Mouse (Mus musculus): ENCODE measurements around the gene Cd276. TPM values are rescaled to one million over a fixed set of nuclear protein-coding genes. Genes with fewer than 3 reads are reported as not detected.

Cd276 gene
- polyA plus RNA-seq, 1 experiment from 2014 or later, result 38.8 TPM

DNA sequence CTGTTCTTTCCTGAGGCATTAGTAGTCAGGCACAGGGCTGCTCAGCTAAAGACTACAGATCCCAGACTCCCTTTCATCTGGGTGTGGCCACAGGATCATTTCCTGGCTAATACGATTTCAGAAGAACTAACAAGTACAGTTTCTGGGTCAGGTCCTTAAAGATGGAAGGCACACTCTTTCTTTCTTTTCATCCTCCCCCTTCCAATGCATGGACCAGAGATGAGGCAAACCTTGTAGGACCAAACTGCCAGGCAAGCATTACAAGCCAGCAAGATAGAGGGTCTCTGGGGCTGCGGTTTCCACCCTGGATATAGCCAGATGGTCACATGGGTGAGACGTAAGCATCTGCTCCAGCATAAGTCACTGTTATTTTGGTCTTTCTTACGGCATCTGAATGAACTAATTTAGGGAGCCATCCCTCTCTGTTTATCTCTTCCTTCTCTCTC is 10.3 kb downstream of the Cd276 start:
- no peaks in the 10 kb centered on the region for H3K36me3 ChIP-seq
- 43% methylated on average over 4 of the region's 4 CpGs for WGBS
- no peak for DNase-seq (ENCODE audit: low spot score)
- H3K27ac ChIP-seq, result 0 out of 2 replicates have a peak overlapping the region, but pooled peaks have one; percentile 30
- no peaks in the 10 kb centered on the region for H3K9me3 ChIP-seq
- H3K27me3 ChIP-seq (ENCODE audit: insufficient read depth, poor library complexity, severe bottlenecking), result no peaks in the 10 kb centered on the region
- H3K4me3 ChIP-seq, result no peak overlapping the region
- H3K4me1 ChIP-seq, result peaks cover 48% of the 10 kb centered on the region

DNA sequence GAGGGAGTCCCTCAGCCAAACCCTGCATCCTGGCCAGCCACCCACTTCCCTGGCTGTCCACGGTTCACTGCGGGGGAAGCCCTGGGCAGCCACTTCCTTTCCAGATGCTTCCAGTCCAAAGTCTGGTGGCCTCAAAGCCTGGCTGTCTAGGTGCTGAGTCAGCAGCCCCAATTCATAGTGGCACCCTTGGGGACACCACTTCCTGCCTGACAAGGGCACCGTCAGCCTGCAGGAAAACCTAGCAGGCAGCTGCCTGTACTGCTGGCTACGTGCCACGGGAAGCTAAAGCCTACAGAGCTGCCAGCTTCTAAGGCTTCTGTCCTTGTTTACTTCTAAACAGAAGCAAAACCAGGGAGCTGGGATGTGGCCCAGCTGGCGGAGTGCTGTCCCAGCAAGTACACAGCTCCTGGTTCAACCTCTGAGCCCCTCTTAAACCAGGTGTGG is 13.3 kb downstream of the Cd276 start:
- WGBS, result 53% methylated on average over 6 of the region's 6 CpGs
- Histone ChIP-seq H3K4me1 (peaks cover 32% of the 10 kb centered on the region), H3K27me3 (ENCODE audit: insufficient read depth, poor library complexity, severe bottlenecking) (no peaks in the 10 kb centered on the region), H3K9me3 (no peaks in the 10 kb centered on the region), H3K4me3 (no peak overlapping the region), H3K36me3 (peaks cover 19% of the 10 kb centered on the region), H3K27ac (peak overlapping the region; percentile 70)
- no peak for DNase-seq (ENCODE audit: low spot score)

DNA sequence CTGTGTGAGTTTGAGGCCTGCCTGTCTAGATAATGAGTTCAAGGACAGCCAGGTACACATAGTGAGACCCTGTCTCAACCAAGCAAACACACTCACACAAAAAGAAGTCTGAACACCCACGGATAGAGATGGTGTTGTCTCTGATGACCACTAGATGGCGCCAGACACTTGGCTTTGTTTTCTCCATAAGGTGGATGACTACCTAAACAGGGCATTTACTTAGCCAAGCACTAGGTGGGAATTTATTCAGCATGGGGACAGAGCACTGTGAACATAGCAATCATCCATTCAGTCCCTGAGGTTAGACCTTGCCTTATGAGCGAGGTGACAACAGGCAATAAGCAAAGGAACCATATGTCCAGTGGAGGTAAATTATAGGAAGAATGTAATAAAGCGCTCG is 15.4 kb downstream of the Cd276 start:
- H3K36me3 ChIP-seq, result peaks cover 33% of the 10 kb centered on the region
- DNase-seq (ENCODE audit: low spot score), result no peak
- H3K27ac ChIP-seq, result no peak overlapping the region
- H3K4me1 ChIP-seq, result peaks cover 32% of the 10 kb centered on the region
- no peak overlapping the region for H3K4me3 ChIP-seq
- no peaks in the 10 kb centered on the region for H3K27me3 ChIP-seq (ENCODE audit: insufficient read depth, poor library complexity, severe bottlenecking)
- WGBS, result 47% methylated on average over 5 of the region's 5 CpGs
- H3K9me3 ChIP-seq, result no peaks in the 10 kb centered on the region

DNA sequence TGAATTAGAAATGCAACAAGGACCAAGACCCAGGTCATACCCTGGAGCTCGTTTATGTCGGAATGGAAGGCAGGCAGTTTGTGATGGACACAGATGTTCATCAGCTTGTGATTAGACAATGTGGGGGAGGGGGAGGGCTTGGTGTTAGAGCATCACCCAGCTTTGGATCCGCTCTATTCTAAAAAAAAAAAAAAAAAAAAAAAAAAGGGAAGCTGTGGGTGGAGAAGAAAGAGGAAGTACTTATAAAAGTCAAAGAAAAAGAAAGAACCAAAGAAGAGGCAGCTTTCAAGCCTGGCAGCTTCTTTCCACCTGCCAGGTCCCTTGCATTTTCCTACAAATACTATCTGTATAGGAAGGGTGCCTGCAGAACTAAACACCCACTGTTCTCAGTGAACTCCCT is 17.5 kb downstream of the Cd276 start:
- no peak for DNase-seq (ENCODE audit: low spot score)
- Histone ChIP-seq H3K9me3 (no peaks in the 10 kb centered on the region), H3K4me3 (no peak overlapping the region), H3K27me3 (ENCODE audit: insufficient read depth, poor library complexity, severe bottlenecking) (no peaks in the 10 kb centered on the region), H3K36me3 (peaks cover 48% of the 10 kb centered on the region), H3K27ac (no peak overlapping the region), H3K4me1 (peaks cover 31% of the 10 kb centered on the region)
- 77% methylated on average over 3 of the region's 3 CpGs for WGBS

DNA sequence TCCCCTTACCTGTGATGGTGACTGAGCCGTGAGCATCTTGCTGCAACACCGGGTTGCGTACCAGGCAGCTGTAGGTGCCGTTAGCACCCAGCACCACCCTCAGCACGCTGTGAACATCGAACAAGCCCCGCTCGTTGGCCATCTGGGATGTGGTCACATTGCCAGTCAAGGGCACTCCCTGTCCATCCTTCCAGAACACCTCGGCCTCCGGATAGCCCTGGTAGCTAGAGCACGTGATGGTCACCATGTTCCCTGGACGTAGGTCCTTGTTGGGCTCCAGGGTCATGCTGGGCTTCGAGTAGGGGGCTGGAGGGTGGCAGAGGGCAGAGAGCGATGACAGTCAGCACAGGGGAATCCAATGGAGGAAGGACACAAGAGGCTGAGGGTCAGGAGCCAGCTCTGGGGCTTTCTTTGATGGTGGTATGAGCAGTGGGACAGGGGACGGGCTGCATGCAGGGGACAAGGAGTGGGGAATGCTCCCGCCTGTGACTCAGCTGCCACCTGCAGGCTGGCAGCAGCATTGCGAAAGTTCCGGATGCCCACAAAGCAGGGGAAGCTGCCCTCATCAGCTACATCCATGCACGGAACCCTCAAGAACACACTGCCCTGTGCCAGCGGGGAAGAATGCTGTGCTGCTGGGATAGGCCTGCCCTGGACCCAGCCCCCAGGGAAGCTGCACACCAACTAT is 19.6 kb downstream of the Cd276 start:
- Histone ChIP-seq H3K36me3 (peaks cover 55% of the 10 kb centered on the region), H3K4me1 (peaks cover 18% of the 10 kb centered on the region; the same call in 1 of the 2 replicates), H3K9me3 (no peaks in the 10 kb centered on the region), H3K27ac (no peak overlapping the region), H3K27me3 (ENCODE audit: insufficient read depth, poor library complexity, severe bottlenecking) (no peaks in the 10 kb centered on the region), H3K4me3 (no peak overlapping the region)
- WGBS, result 71% methylated on average over 20 of the region's 20 CpGs
- no peak for DNase-seq (ENCODE audit: low spot score)

DNA sequence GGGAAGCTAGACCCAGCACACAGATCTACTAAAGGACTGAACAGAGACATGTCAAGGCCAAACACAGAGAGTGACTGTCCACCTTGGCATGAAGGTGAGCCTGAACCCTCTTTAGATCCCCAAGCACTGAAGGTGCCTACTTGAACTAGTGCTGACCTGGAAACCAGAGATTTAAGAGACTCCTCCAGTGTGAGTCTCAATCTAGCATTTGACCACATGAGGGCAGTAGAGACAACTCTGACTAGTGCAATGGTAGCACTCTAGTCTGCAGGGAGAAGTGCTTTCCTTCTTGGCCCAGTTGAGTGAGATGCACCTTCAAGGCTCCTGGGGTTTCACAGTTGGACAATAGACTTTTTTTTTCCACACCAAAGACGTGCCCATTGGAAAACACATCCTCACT is 20.5 kb downstream of the Cd276 start:
- DNase-seq (ENCODE audit: low spot score), result no peak
- Histone ChIP-seq H3K4me3 (no peak overlapping the region), H3K9me3 (no peaks in the 10 kb centered on the region), H3K36me3 (peaks cover 64% of the 10 kb centered on the region), H3K27ac (no peak overlapping the region), H3K4me1 (peaks cover 18% of the 10 kb centered on the region; the same call in 1 of the 2 replicates), H3K27me3 (ENCODE audit: insufficient read depth, poor library complexity, severe bottlenecking) (no peaks in the 10 kb centered on the region)
- 29% methylated on average over 1 of the region's 1 CpGs for WGBS

DNA sequence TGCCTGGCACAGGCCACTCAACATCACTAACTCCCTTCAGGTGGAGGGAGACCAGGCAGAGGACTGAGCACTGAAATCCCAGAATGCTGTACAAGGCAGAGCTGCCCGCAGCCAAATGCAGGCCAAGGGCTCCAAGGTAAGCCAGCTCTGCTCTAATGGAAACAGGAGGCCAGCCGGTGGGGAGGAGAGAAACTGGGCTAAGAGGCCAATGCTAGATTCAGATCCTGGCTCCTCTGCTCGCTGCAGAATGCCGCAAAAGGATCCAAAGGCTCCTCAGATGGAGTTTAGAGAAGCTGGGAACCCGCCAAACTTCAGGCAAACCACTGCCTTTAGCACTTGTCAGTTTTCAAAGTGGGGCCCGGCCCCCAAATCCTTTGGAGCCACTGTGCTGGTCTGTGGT is 21.9 kb downstream of the Cd276 start:
- no peak overlapping the region for H3K27ac ChIP-seq
- H3K27me3 ChIP-seq (ENCODE audit: insufficient read depth, poor library complexity, severe bottlenecking), result no peaks in the 10 kb centered on the region
- 87% methylated on average over 6 of the region's 6 CpGs for WGBS
- H3K4me3 ChIP-seq, result no peak overlapping the region
- peaks cover 18% of the 10 kb centered on the region; the same call in 1 of the 2 replicates for H3K4me1 ChIP-seq
- no peak for DNase-seq (ENCODE audit: low spot score)
- peaks cover 63% of the 10 kb centered on the region for H3K36me3 ChIP-seq
- H3K9me3 ChIP-seq, result no peaks in the 10 kb centered on the region

DNA sequence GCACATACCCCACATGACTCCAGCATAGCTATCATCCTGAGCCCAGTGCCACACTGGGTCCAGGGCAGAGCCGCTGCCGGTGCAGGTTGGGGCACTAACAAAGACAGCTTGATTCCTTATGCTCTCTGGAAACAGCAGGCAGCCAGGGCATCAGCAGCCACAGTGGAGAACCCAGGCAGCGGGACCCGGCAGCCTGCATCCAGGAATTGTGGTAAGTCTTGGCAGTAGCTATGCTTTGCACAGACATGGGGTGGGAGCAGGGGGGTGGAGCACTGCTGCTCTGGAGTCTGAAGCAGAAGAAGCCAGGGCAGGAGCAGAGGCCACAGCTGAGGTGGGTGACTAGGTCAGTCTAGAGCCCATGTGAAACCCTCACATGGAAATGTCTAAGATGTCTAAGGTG is 23.0 kb downstream of the Cd276 start:
- no peak for DNase-seq (ENCODE audit: low spot score)
- H3K4me3 ChIP-seq, result no peak overlapping the region
- WGBS, result 83% methylated on average over 4 of the region's 4 CpGs
- peaks cover 63% of the 10 kb centered on the region for H3K36me3 ChIP-seq
- peaks cover 18% of the 10 kb centered on the region; the same call in 1 of the 2 replicates for H3K4me1 ChIP-seq
- H3K27ac ChIP-seq, result no peak overlapping the region
- no peaks in the 10 kb centered on the region for H3K9me3 ChIP-seq
- H3K27me3 ChIP-seq (ENCODE audit: insufficient read depth, poor library complexity, severe bottlenecking), result no peaks in the 10 kb centered on the region

DNA sequence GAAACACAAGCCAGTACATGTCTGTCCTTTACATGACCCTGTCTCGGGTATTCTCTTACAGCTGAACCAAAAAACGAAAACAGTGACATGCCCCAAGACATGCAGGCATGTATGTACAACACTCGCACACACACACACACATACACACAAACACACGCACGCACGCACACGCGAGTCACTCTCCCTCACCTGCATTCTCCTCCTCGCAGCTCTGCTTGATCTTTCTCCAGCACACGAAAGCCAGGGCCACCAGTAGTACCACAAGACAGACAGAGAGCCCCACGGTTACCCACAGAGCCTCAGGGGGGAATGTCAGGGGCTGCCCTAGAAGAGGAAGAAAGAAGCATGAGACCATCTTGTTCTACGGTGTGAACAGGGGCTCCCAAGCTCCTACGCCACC is 24.8 kb downstream of the Cd276 start:
- H3K36me3 ChIP-seq, result peaks cover 60% of the 10 kb centered on the region

DNA sequence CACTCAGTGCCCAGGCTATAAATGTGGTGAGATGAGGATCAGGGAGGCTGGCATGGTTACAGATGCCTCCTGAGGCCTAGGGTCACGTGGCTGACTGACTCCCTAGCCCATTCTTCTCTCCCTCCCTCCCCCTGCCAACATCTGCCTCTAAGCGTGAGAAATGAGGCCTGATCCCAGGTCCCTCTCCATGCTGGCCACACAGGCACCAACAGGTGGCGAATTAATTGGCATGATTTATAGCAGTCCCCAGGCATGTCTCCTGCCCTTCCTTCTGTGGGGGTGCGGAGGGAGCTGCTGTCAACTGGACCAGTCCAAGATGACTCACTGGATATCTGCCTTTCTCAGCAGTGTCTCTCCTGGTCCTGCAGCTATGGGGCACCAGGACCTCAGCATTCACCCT is 27.4 kb downstream of the Cd276 start:
- no peak overlapping the region for H3K4me3 ChIP-seq
- no peak for DNase-seq (ENCODE audit: low spot score)
- no peak overlapping the region for H3K27ac ChIP-seq
- H3K4me1 ChIP-seq, result 0 out of 2 replicates have a peak, but pooled peaks cover 8% of the 10 kb centered on the region
- no peaks in the 10 kb centered on the region for H3K9me3 ChIP-seq
- peaks cover 53% of the 10 kb centered on the region for H3K36me3 ChIP-seq
- H3K27me3 ChIP-seq (ENCODE audit: insufficient read depth, poor library complexity, severe bottlenecking), result no peaks in the 10 kb centered on the region
- WGBS, result 73% methylated on average over 4 of the region's 4 CpGs

More for the DNA sequence above, 24.8 kb downstream of the Cd276 start:
- Histone ChIP-seq H3K27me3 (ENCODE audit: insufficient read depth, poor library complexity, severe bottlenecking) (no peaks in the 10 kb centered on the region), H3K4me3 (no peak overlapping the region), H3K9me3 (no peaks in the 10 kb centered on the region), H3K4me1 (peaks cover 11% of the 10 kb centered on the region; the same call in 1 of the 2 replicates), H3K27ac (no peak overlapping the region)
- WGBS, result 90% methylated on average over 13 of the region's 13 CpGs
- DNase-seq (ENCODE audit: low spot score), result no peak

DNA sequence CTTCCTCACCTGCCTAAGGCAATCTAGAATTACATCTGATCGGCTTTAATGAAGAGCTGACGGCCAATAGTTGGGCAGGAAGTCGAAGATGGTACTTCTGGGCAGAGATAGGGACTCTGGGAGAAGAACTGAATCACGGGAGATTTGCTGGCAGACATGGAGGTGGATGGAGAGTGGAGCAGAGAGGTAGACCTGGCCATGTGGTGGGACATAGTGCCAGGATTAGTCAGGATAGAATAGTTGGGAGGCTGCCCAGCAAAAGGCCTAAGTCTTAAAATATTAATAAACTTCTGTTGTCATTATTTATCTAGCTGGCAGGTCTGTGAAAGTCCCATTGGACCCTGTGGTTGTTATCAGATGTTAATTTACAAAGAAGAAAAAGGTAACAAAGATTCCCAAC is 30.1 kb downstream of the Cd276 start:
- no peaks in the 10 kb centered on the region for H3K27me3 ChIP-seq (ENCODE audit: insufficient read depth, poor library complexity, severe bottlenecking)
- peaks cover 41% of the 10 kb centered on the region for H3K36me3 ChIP-seq
- no peaks in the 10 kb centered on the region for H3K9me3 ChIP-seq
- no peak for DNase-seq (ENCODE audit: low spot score)
- no peak overlapping the region for H3K4me3 ChIP-seq
- H3K4me1 ChIP-seq, result peaks cover 13% of the 10 kb centered on the region
- no peak overlapping the region for H3K27ac ChIP-seq
- 86% methylated on average over 4 of the region's 4 CpGs for WGBS

DNA sequence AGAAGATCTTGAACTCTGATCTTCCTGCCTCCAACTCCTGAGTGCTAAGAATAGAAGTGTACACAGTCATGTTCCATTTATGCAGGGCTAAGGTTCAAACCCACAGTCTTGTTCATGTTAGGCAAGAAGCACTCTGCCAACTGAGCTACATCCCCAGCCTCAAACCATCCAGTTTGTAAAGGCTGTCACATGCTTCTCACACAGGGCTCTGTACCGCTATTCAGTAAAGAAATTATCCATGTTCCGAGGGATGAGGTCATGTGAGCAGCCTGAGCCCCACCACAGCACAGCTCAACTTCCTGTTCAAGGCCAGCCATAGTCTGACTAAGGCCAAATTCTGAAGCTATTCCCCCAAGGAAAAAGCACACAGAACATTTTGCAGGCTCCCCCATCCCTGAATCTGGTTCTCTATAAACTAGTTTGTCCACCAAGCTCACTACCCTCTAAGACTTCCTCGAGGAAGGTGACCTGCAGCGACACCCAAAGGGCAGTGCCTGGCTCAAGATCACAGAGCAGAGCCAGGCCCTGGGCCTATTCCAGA is 33.3 kb downstream of the Cd276 start:
- H3K27ac ChIP-seq, result no peak overlapping the region
- H3K27me3 ChIP-seq (ENCODE audit: insufficient read depth, poor library complexity, severe bottlenecking), result no peaks in the 10 kb centered on the region; the same call in 1 of the 2 replicates
- H3K36me3 ChIP-seq, result peaks cover 22% of the 10 kb centered on the region
- peaks cover 13% of the 10 kb centered on the region for H3K4me1 ChIP-seq
- no peak for DNase-seq (ENCODE audit: low spot score)
- no peaks in the 10 kb centered on the region for H3K9me3 ChIP-seq
- no peak overlapping the region for H3K4me3 ChIP-seq
- 60% methylated on average over 4 of the region's 4 CpGs for WGBS

DNA sequence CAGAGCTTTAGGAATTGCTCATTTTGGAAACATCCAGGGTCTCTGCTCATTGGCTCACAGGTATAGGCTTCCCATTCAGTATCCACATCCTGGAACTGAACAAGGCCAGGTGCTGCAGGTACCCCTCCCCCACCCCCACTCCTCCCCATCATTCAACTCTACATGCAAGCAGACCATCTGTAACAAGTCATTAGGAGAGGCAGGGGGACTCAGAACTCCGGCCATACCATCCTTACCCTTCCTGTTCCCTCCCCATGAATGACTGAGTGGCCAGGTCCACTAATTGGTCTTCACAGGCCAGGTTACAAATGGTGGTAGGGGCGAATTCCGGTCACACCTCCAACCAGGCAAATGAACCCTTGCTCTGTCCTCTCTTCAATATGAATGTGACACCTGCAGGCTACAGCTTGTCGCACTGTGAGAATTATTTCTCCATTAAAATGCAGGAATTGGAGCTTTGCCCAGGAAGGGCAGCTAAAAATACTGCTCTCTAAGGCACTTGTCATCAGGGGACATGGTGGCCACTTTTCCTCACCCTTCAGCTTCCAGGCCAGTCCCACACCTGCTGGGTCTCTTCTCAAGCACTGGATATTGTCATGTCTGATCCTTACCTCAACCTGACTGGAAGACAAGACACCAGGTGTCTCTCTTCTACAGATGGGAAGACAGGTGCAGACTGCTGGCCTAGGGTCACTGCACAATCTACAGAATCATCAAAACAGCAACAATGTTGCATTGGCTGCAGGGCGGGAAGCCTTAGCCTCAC is 34.2 kb downstream of the Cd276 start:
- Histone ChIP-seq H3K4me3 (no peak overlapping the region), H3K27ac (no peak overlapping the region), H3K27me3 (ENCODE audit: insufficient read depth, poor library complexity, severe bottlenecking) (no peaks in the 10 kb centered on the region; the same call in none of the 2 replicates), H3K36me3 (peaks cover 17% of the 10 kb centered on the region), H3K4me1 (peaks cover 13% of the 10 kb centered on the region), H3K9me3 (no peaks in the 10 kb centered on the region)
- 64% methylated on average over 5 of the region's 5 CpGs for WGBS
- DNase-seq (ENCODE audit: low spot score), result no peak

Measured in heart, embryonic 10.5 days (tissue).